Mouse (Mus musculus): ENCODE measurements around the gene Pet100.

GRCm38 (mm10) chr8:3648990-3649389 is 27.6 kb downstream of the Pet100 start:
- TF ChIP-seq TAL1 (IDR thresholded peaks at IDR 0.05; ENCODE audit: low read length) (no peak), GATA1 (IDR thresholded peaks at IDR 0.05; ENCODE audit: low read length) (no peak)
